In genomic region chr1:92640393-92640792, GRCm38 (mm10) we compare ENCODE assay signal across 8 mouse cellular contexts. TPM values are rescaled to one million over a fixed set of nuclear protein-coding genes. Genes with fewer than 3 reads are reported as not detected.
DNase-seq lines count a peak whose midpoint lies in the region; ATAC-seq and TF ChIP-seq lines count a peak whose summit lies in the region.

No protein-coding gene starts in this region.

- TF ChIP-seq CTCF in layer of hippocampus, adult 2 months (conservative IDR thresholded peaks at IDR 0.05), result no peak

- H3K4me3 ChIP-seq in layer of hippocampus, adult 2 months, result peak overlapping the region; percentile 97
- H3K4me3 ChIP-seq in embryonic facial prominence, embryonic 10.5 days, result peak overlapping the region; percentile 71
- H3K4me3 ChIP-seq in limb, embryonic 11.5 days (ENCODE audit: low read depth, low read length), result no peak overlapping the region
- H3K4me3 ChIP-seq in stomach, embryonic 14.5 days (ENCODE audit: low read depth, low read length), result no peak overlapping the region

- H3K27me3 ChIP-seq in embryonic facial prominence, embryonic 10.5 days (replicated peaks; ENCODE audit: low read depth, poor library complexity, severe bottlenecking), result no peaks in the 10 kb centered on the region
- H3K27me3 ChIP-seq in limb, embryonic 11.5 days (ENCODE audit: control insufficient read depth, insufficient read depth, low read length), result no peaks in the 10 kb centered on the region
- no peaks in the 10 kb centered on the region for H3K27me3 ChIP-seq in stomach, embryonic 14.5 days (ENCODE audit: control insufficient read depth, insufficient read depth, low read length)

- H3K4me2 ChIP-seq in limb, embryonic 11.5 days (ENCODE audit: low read depth, severe bottlenecking), result peak overlapping the region; percentile 86; the same call in 1 of the 2 replicates
- H3K4me2 ChIP-seq in stomach, embryonic 14.5 days (replicated peaks; ENCODE audit: low read depth, low read length), result peak overlapping the region; percentile 93; the same call in 1 of the 2 replicates

- ATAC-seq in limb, embryonic 11.5 days (ENCODE audit: insufficient number of reproducible peaks, low FRiP score, low TSS enrichment, low read depth), result no peak
- no peak for ATAC-seq in stomach, embryonic 14.5 days (ENCODE audit: insufficient number of reproducible peaks, insufficient read depth, low FRiP score, low read depth)

- peak overlapping the region; percentile 95 for H3K27ac ChIP-seq in layer of hippocampus, adult 2 months
- no peak overlapping the region for H3K27ac ChIP-seq in embryonic facial prominence, embryonic 10.5 days (replicated peaks)
- no peak overlapping the region for H3K27ac ChIP-seq in limb, embryonic 11.5 days (replicated peaks; ENCODE audit: low read depth, low read length)
- H3K27ac ChIP-seq in stomach, embryonic 14.5 days (ENCODE audit: low read length), result no peak overlapping the region

- peaks cover 48% of the 10 kb centered on the region for H3K36me3 ChIP-seq in embryonic facial prominence, embryonic 10.5 days (replicated peaks)
- peaks cover 11% of the 10 kb centered on the region for H3K36me3 ChIP-seq in limb, embryonic 11.5 days (ENCODE audit: control insufficient read depth, insufficient read depth, low read length)
- peaks cover 28% of the 10 kb centered on the region for H3K36me3 ChIP-seq in stomach, embryonic 14.5 days (ENCODE audit: control insufficient read depth, insufficient read depth, low read length)

- no peak for DNase-seq in layer of hippocampus, adult 2 months (ENCODE audit: low spot score in 2 of 2)
- no peak for DNase-seq in layer of hippocampus, postnatal 10 days (ENCODE audit: low spot score in 2 of 2)
- DNase-seq in embryonic facial prominence, embryonic 10.5 days (ENCODE audit: low spot score), result no peak
- DNase-seq in limb, embryonic 11.5 days (ENCODE audit: low spot score), result no peak
- DNase-seq in lung, postnatal 14 days, result no peak
- DNase-seq in ovary, postnatal 36 days (ENCODE audit: low spot score), result no peak
- no peak for DNase-seq in kidney, postnatal 10 days

- peaks cover 27% of the 10 kb centered on the region for H3K4me1 ChIP-seq in embryonic facial prominence, embryonic 10.5 days
- no peaks in the 10 kb centered on the region for H3K4me1 ChIP-seq in limb, embryonic 11.5 days (ENCODE audit: control insufficient read depth, insufficient read depth, low read length)
- H3K4me1 ChIP-seq in stomach, embryonic 14.5 days (ENCODE audit: control insufficient read depth, insufficient read depth, low read length), result peaks cover 11% of the 10 kb centered on the region

- no peak overlapping the region for H3K9ac ChIP-seq in limb, embryonic 11.5 days (ENCODE audit: low read length)
- H3K9ac ChIP-seq in stomach, embryonic 14.5 days (replicated peaks; ENCODE audit: low read depth, low read length), result 0 out of 2 replicates have a peak overlapping the region, but pooled peaks have one; percentile 10

- no peaks in the 10 kb centered on the region for H3K9me3 ChIP-seq in embryonic facial prominence, embryonic 10.5 days
- H3K9me3 ChIP-seq in limb, embryonic 11.5 days (ENCODE audit: control insufficient read depth, low read length), result no peaks in the 10 kb centered on the region
- no peaks in the 10 kb centered on the region for H3K9me3 ChIP-seq in stomach, embryonic 14.5 days (ENCODE audit: control insufficient read depth, low read depth, low read length)

- 88% methylated on average over 6 of the region's 6 CpGs for WGBS in embryonic facial prominence, embryonic 10.5 days
- WGBS in limb, embryonic 11.5 days, result 90% methylated on average over 6 of the region's 6 CpGs
- 88% methylated on average over 6 of the region's 6 CpGs for WGBS in stomach, embryonic 14.5 days

RNA-seq across cellular contexts. Expression of gene Cops9, which starts 1.4 kb away (rescaled TPM):
- total RNA-seq in layer of hippocampus, adult 2 months (2021), result 100 to 1,000 TPM; 321 to 335 TPM
- 100 to 1,000 TPM; 282 to 343 TPM for total RNA-seq in layer of hippocampus, postnatal 10 days (2021)
- 341 and 342 TPM in 2 replicates for polyA plus RNA-seq in embryonic facial prominence, embryonic 10.5 days (2016; fragmentation: Nextera tagmentation; extraction: Ambion mirVana)
- polyA plus RNA-seq in limb, embryonic 11.5 days (2014; fragmentation: Nextera tagmentation; extraction: Ambion mirVana), result 368 and 378 TPM in 2 replicates
- 406 and 457 TPM in 2 replicates for polyA plus RNA-seq in stomach, embryonic 14.5 days (2014; fragmentation: Nextera tagmentation; extraction: Ambion mirVana)

RNA-seq across cellular contexts. Expression of gene Otos, which starts 8.2 kb away (rescaled TPM):
- 1 to 10 TPM in 1 of 2 experiments, under 1 TPM in 1; 0.61 to 1.2 TPM for total RNA-seq in layer of hippocampus, adult 2 months (2021)
- 1 to 10 TPM in 1 of 2 experiments, under 1 TPM in 1; 0.58 to 1.1 TPM for total RNA-seq in layer of hippocampus, postnatal 10 days (2021)
- 0.05 TPM in 1 of 2 replicates, not detected in the other for polyA plus RNA-seq in embryonic facial prominence, embryonic 10.5 days (2016; fragmentation: Nextera tagmentation; extraction: Ambion mirVana)
- polyA plus RNA-seq in limb, embryonic 11.5 days (2014; fragmentation: Nextera tagmentation; extraction: Ambion mirVana), result 0.10 TPM in 1 of 2 replicates, not detected in the other
- 0.14 TPM in 1 of 2 replicates, not detected in the other for polyA plus RNA-seq in stomach, embryonic 14.5 days (2014; fragmentation: Nextera tagmentation; extraction: Ambion mirVana)

RNA-seq across cellular contexts. Expression of gene Olfr12, which starts 22.8 kb away (rescaled TPM):
- under 1 TPM in 1 of 2 experiments, not detected in 1; 0.08 TPM for total RNA-seq in layer of hippocampus, adult 2 months (2021)
- not detected for total RNA-seq in layer of hippocampus, postnatal 10 days (2021)
- polyA plus RNA-seq in embryonic facial prominence, embryonic 10.5 days (2016; fragmentation: Nextera tagmentation; extraction: Ambion mirVana), result not detected in 2 replicates
- not detected in 2 replicates for polyA plus RNA-seq in limb, embryonic 11.5 days (2014; fragmentation: Nextera tagmentation; extraction: Ambion mirVana)
- polyA plus RNA-seq in stomach, embryonic 14.5 days (2014; fragmentation: Nextera tagmentation; extraction: Ambion mirVana), result not detected in 2 replicates

RNA-seq across cellular contexts. Expression of gene Olfr1410, which starts 34.8 kb away (rescaled TPM):
- total RNA-seq in layer of hippocampus, adult 2 months (2021), result not detected
- total RNA-seq in layer of hippocampus, postnatal 10 days (2021), result not detected
- not detected in 2 replicates for polyA plus RNA-seq in embryonic facial prominence, embryonic 10.5 days (2016; fragmentation: Nextera tagmentation; extraction: Ambion mirVana)
- not detected in 2 replicates for polyA plus RNA-seq in limb, embryonic 11.5 days (2014; fragmentation: Nextera tagmentation; extraction: Ambion mirVana)
- polyA plus RNA-seq in stomach, embryonic 14.5 days (2014; fragmentation: Nextera tagmentation; extraction: Ambion mirVana), result not detected in 2 replicates

RNA-seq across cellular contexts. Expression of gene Olfr1411, which starts 46.2 kb away (rescaled TPM):
- not detected for total RNA-seq in layer of hippocampus, adult 2 months (2021)
- not detected for total RNA-seq in layer of hippocampus, postnatal 10 days (2021)
- polyA plus RNA-seq in embryonic facial prominence, embryonic 10.5 days (2016; fragmentation: Nextera tagmentation; extraction: Ambion mirVana), result not detected in 2 replicates
- polyA plus RNA-seq in limb, embryonic 11.5 days (2014; fragmentation: Nextera tagmentation; extraction: Ambion mirVana), result not detected in 2 replicates
- polyA plus RNA-seq in stomach, embryonic 14.5 days (2014; fragmentation: Nextera tagmentation; extraction: Ambion mirVana), result not detected in 2 replicates

Comparison
In these comparisons a context has a peak if more than half of its experiments do, and no peak if none do; other contexts are left out.
1. H3K4me3 ChIP-seq: peak in layer of hippocampus, adult 2 months (single experiment) and embryonic facial prominence, embryonic 10.5 days (single experiment); none in limb, embryonic 11.5 days (single experiment) and stomach, embryonic 14.5 days (single experiment).